13 mouse cellular contexts compared by ENCODE assay signal in the genomic region with DNA sequence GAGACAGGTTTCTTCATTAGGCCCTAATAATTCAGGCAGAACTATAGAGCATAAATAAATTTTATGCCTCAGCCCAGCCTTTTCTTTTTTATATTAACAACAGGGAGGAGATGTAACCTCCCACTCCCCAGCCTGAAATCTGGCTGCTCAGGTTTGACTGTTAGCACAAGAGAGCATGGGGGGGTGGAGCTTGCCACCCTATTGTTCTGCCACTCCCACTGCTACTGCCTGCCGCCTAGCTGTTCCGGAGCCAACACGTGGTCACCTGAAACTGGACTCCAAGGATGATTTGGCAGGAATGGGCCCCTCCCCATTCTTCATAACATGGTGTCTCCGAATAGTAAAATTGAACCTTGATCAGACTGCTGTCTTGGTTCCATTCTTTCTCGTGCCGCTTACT. TPM values are rescaled to one million over a fixed set of nuclear protein-coding genes. Genes with fewer than 3 reads are reported as not detected.
DNase-seq lines count a peak whose midpoint lies in the region; TF ChIP-seq lines count a peak whose summit lies in the region.
"Not testable (repeated sequence)": the region's sequence is repeated elsewhere in the genome, so short reads cannot be mapped to it uniquely, and the experiment has no call there.
"Had no signal": no experiment of that assay in that cellular context is flagged by ENCODE, and none has a peak within 500 bp of the region (broad histone marks: within the 10 kb centered on the region; RNA-seq: fewer than 3 reads in every experiment).

No protein-coding gene starts in this region.

- not testable (repeated sequence) for TF ChIP-seq CTCF in kidney, adult 2 months (conservative IDR thresholded peaks at IDR 0.05; ENCODE audit: insufficient read depth, insufficient read length, low read depth, low read length)

- peak; percentile 50 for DNase-seq in R1 (ENCODE audit: low read depth, low spot score)
- peak; percentile 45 for DNase-seq in heart, adult 11 months
- DNase-seq in kidney, adult 11 months: peak; percentile 40
- DNase-seq in kidney, adult 2 months: peak; percentile 65
- peak; percentile 30 to 39 for DNase-seq in kidney, adult 8-10 months
- peak; percentile 62 for DNase-seq in kidney, adult 9 months

- not testable (repeated sequence) for TF ChIP-seq POLR2A in kidney, adult 2 months (IDR thresholded peaks at IDR 0.05; ENCODE audit: low read depth, low read length)

- not testable (repeated sequence) for H3K36me3 ChIP-seq in kidney, adult 2 months (ENCODE audit: control insufficient read depth, insufficient read depth, low read length)

- H3K4me3 ChIP-seq in kidney, adult 2 months (ENCODE audit: insufficient read depth, low read depth, low read length): not testable (repeated sequence)

- H3K4me1 ChIP-seq in kidney, adult 2 months (ENCODE audit: control insufficient read depth, insufficient read depth, low read length): not testable (repeated sequence)

- peak overlapping the region; percentile 56; the same call in 1 of the 2 replicates for H3K27ac ChIP-seq in kidney, adult 2 months (ENCODE audit: insufficient read depth, low read depth, low read length)

- 52% methylated on average over 6 of the region's 6 CpGs for WGBS in kidney, adult 2 months

- H3K27me3 ChIP-seq in kidney, adult 2 months (replicated peaks; ENCODE audit: control insufficient read depth, insufficient read depth, low read length): not testable (repeated sequence)

RNA-seq across cellular contexts. Expression of a gene that starts 15.9 kb away (rescaled TPM):
- 0.16 and 0.72 TPM in 2 replicates for polyA plus RNA-seq in kidney, adult 2 months (2012; rRNA removed)
- polyA plus RNA-seq: C2C12; CD4-positive, CD25-positive, alpha-beta regulatory T cell, adult 4 months; G1E; Patski had no signal

RNA-seq across cellular contexts. Expression of a gene that starts 42.1 kb away (rescaled TPM):
- polyA plus RNA-seq in kidney, adult 2 months (2012; rRNA removed): 12.4 and 12.9 TPM in 2 replicates

RNA-seq across cellular contexts. Expression of a gene that starts 45.3 kb away (rescaled TPM):
- 0.07 TPM in 1 of 2 replicates, not detected in the other for polyA plus RNA-seq in kidney, adult 2 months (2012; rRNA removed)
- polyA plus RNA-seq: activated CD4-positive, CD25-positive, alpha-beta regulatory T cell, adult 4 months; brain, embryonic 14.5 days; CD4-positive, CD25-positive, alpha-beta regulatory T cell, adult 4 months; cerebellum, adult 2 months; G1E; Patski had no signal
